Mouse (Mus musculus) c-Kit-positive CD71-positive TER-119-positive erythroid progenitor cells, embryonic 14.5 days (primary cell): ENCODE data around the gene Ifitm5.

Source experiments
- DNase-seq: peaks from one replicate; pipeline ENCODE4 v3.0.0-alpha.2; 2013; ENCODE audit warnings: low spot score

The Ifitm5 gene

GRCm38 (mm10) chr7:140902036-140902875 lies 47.8 kb downstream of the Ifitm5 start:
- DNase-seq: no peak

DNA sequence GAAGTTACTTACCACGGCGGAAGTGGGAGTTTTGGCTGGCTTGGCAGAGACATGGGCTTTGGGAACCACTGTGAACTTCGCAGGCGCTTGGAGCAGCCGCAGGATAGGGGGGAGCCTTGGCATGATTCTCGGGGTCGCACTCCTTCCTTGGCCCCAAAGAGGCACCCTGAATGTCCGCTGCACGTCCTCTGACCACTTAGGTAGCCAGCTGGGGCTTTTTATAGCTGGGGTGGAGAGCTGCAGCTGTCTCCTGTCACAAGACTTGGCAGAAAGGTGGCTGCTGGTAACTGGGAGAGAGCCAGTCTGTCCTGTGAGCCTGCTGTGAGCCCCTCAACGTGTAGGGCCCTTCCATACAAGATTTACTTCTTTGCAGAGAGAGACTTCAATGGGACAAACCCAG lies 49.9 kb downstream of the Ifitm5 start, which contains the start of gene Cox8b:
Gene Cox8b (minus strand): TSS at position 227 of the 400 bp plus-strand sequence.
- no peak for DNase-seq

GRCm38 (mm10) chr7:140899121-140899520 lies 51.0 kb downstream of the Ifitm5 start:
- DNase-seq: no peak
